In genomic region chr3:41284897-41285296, GRCm38 (mm10) we compare ENCODE assay signal across 8 mouse cellular contexts.
DNase-seq lines count a peak whose midpoint lies in the region; ATAC-seq lines count a peak whose summit lies in the region.

No protein-coding gene starts in this region.

- 67% methylated on average over 13 of the region's 13 CpGs for WGBS in forebrain, embryonic 11.5 days
- WGBS in forebrain, embryonic 15.5 days: 73% methylated on average over 13 of the region's 13 CpGs
- WGBS in lung, embryonic 15.5 days: 24% methylated on average over 13 of the region's 13 CpGs

- no peak overlapping the region for H3K27ac ChIP-seq in forebrain, embryonic 11.5 days (ENCODE audit: low read depth, low read length)
- H3K27ac ChIP-seq in forebrain, embryonic 15.5 days (replicated peaks): no peak overlapping the region
- peak overlapping the region; percentile 49; the same call in 1 of the 2 replicates for H3K27ac ChIP-seq in lung, embryonic 15.5 days

- no peaks in the 10 kb centered on the region for H3K36me3 ChIP-seq in forebrain, embryonic 11.5 days (ENCODE audit: control insufficient read depth, insufficient read depth, low read length)
- H3K36me3 ChIP-seq in forebrain, embryonic 15.5 days: no peaks in the 10 kb centered on the region
- H3K36me3 ChIP-seq in lung, embryonic 15.5 days: no peaks in the 10 kb centered on the region

- H3K27me3 ChIP-seq in forebrain, embryonic 11.5 days (ENCODE audit: control insufficient read depth, insufficient read depth, low read length): no peaks in the 10 kb centered on the region
- no peaks in the 10 kb centered on the region for H3K27me3 ChIP-seq in forebrain, embryonic 15.5 days
- peaks cover 9% of the 10 kb centered on the region; the same call in 1 of the 2 replicates for H3K27me3 ChIP-seq in lung, embryonic 15.5 days

- H3K4me1 ChIP-seq in forebrain, embryonic 11.5 days (replicated peaks; ENCODE audit: control insufficient read depth, insufficient read depth, low read length): no peaks in the 10 kb centered on the region
- no peaks in the 10 kb centered on the region for H3K4me1 ChIP-seq in forebrain, embryonic 15.5 days
- peaks cover 27% of the 10 kb centered on the region for H3K4me1 ChIP-seq in lung, embryonic 15.5 days

- no peak overlapping the region for H3K9ac ChIP-seq in forebrain, embryonic 11.5 days (ENCODE audit: low read length)
- H3K9ac ChIP-seq in forebrain, embryonic 15.5 days (replicated peaks): no peak overlapping the region
- no peak overlapping the region for H3K9ac ChIP-seq in lung, embryonic 15.5 days

- H3K4me2 ChIP-seq in forebrain, embryonic 11.5 days (ENCODE audit: low read depth, low read length, severe bottlenecking): no peak overlapping the region
- H3K4me2 ChIP-seq in forebrain, embryonic 15.5 days (replicated peaks): no peak overlapping the region
- H3K4me2 ChIP-seq in lung, embryonic 15.5 days: no peak overlapping the region

- H3K9me3 ChIP-seq in forebrain, embryonic 11.5 days (ENCODE audit: control insufficient read depth, low read length): no peaks in the 10 kb centered on the region
- H3K9me3 ChIP-seq in forebrain, embryonic 15.5 days: no peaks in the 10 kb centered on the region
- no peaks in the 10 kb centered on the region for H3K9me3 ChIP-seq in lung, embryonic 15.5 days

- DNase-seq in forebrain, embryonic 11.5 days (ENCODE audit: low spot score): no peak
- peak; percentile 81 to 82 for DNase-seq in adrenal gland, postnatal 36 days
- DNase-seq in kidney, adult 9 months: peak; percentile 74
- DNase-seq in right cerebral cortex, postnatal 25 days: peak; percentile 18
- DNase-seq in thymus, postnatal 36 days: no peak

- ATAC-seq in forebrain, embryonic 11.5 days (replicated peaks; ENCODE audit: low FRiP score): 0 out of 2 replicates have a peak, but pooled peaks have one; percentile 18
- no peak for ATAC-seq in forebrain, embryonic 15.5 days (replicated peaks)
- peak; percentile 79 for ATAC-seq in granulocyte monocyte progenitor cell, adult 5-6 weeks (replicated peaks; ENCODE audit: poor library complexity, severe bottlenecking)
- peak; percentile 69 for ATAC-seq in lung, embryonic 15.5 days (ENCODE audit: borderline replicate concordance, extremely low read depth, low FRiP score, low TSS enrichment)

- no peak overlapping the region for H3K4me3 ChIP-seq in forebrain, embryonic 11.5 days (ENCODE audit: low read depth, low read length)
- no peak overlapping the region for H3K4me3 ChIP-seq in forebrain, embryonic 15.5 days
- no peak overlapping the region for H3K4me3 ChIP-seq in lung, embryonic 15.5 days

Comparison
In these comparisons a context has a peak if more than half of its experiments do, and no peak if none do; other contexts are left out.
1. DNase-seq: peak in adrenal gland, postnatal 36 days (2 of 2), kidney, adult 9 months (single experiment) and right cerebral cortex, postnatal 25 days (single experiment); none in forebrain, embryonic 11.5 days (single experiment) and thymus, postnatal 36 days (0 of 2).